Mouse (Mus musculus): ENCODE measurements at regions not wholly inside any gene's neighbourhood (a gene's known extent, or its start where the extent isn't known, plus 50 kb on each side); places are given as distances from the start of the nearest gene placed in this dataset.
"Not testable (repeated sequence)": the region's sequence is repeated elsewhere in the genome, so short reads cannot be mapped to it uniquely, and the experiment has no call there.

GRCm38 (mm10) chr13:99729145-99729544 is 171.7 kb downstream of the Cartpt start:
- DNase-seq: no peak

- DNase-seq: no peak
Observed at GRCm38 (mm10) chr13:99724245-99724644, 176.6 kb downstream of the Cartpt start.

- DNase-seq: peak; percentile 22
Observed at GRCm38 (mm10) chr13:99723237-99723981, 177.5 kb downstream of the Cartpt start.

DNA sequence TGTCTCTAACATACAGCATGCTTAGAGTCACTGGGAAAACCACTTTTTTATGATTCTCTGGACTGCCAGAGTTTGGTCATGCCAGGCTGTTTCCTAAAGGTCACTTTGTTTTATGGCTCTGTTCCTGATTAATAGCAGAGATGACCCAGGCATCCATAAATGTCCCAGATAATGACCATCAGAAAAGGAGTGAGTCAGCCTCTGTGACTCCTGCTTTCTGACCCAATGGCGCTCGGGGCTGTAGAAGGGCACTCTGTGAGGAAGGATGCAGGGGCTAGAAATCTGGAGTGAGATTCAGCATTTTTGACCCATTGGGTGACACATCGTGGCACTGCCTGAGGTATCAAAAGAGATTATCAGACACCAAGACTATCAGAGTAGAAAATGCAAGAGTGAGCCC is 180.3 kb downstream of the Cartpt start:
- DNase-seq: peak; percentile 37

GRCm38 (mm10) chr13:99696559-99696890 is 180.2 kb upstream of the Map1b start:
- no peak for DNase-seq

GRCm38 (mm10) chr13:99695874-99696558 is 179.7 kb upstream of the Map1b start:
- no peak for DNase-seq

GRCm38 (mm10) chr13:99679934-99680333 is 163.6 kb upstream of the Map1b start:
- no peak for DNase-seq

DNA sequence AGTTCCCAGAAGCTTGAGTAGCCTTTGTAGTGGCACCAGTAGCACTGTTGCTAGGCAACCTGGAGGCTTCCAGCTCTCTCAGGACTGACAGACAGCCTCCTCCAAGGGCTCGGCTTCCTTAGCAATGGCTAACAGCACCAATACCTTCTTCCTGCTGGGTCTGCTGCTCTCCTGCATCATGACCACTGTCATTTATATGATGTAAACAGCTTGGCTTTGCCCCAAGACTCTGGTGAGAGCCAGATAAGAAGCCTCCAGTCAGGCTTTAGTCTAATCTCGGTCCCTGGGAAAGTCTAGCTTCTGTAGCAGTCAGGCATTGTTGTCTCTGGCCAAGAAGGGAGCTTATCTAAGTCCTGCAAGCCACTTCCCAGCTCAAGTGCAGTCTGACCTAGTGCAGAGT is 163.1 kb upstream of the Map1b start:
- peak; percentile 29 for DNase-seq

DNA sequence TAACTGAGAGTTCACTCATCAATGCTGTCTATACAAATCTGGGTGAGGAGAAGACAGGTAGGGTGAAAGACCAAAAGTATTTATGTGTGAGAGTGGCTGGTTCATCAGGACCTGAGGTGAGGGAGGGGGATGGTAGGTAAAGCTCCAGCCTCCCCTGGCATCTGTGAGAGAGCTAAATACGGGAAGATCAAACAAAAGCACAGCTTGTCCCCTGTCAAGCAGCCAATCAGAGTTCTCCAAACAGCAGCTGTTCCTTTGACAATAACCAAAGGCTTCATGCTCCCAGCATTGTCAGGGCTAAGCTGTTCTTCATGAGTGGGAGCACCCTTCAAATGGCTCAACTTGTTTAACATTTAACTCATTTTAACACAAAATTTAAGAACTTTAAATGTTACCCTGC is 160.1 kb upstream of the Map1b start:
- DNase-seq: no peak

DNA sequence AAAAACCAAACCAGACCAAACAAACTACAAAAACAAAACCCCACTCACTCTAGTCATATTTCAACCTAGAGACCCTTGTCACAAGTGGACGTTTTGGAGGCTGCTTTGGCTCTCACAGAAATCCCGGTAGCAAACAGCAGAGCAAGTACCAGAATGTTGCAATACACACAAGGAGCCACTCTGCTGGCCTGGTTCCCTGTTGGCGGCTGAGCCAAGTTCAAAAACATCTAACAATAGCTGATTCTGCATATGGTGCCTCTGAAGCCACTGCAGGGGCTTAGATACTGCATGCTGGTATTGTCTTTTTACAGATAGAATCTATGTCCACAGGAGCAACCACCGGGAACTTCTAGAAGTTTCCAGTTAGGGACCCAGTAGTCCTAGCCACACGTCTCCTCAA is 159.6 kb upstream of the Map1b start:
- peak; percentile 46 for DNase-seq

DNA sequence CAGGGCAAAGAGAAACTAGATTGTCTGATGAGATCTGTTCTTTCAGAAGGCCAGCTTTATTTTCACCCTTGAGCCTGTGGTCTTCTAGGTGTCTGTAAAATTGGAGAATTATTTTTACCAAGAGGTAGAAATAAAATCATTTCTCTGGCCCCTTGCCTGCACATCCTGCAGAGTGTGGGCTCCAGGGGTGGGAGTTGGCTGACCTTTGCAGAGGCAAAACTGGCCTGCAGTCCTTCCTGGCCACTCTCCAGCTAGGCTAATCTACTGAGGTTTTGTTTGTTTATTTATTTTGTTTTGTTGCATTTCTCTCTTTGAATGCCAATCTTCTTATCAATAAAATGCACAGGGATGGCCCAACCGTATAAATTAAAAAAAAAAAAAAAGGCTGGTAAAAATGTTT is 156.4 kb upstream of the Map1b start:
- DNase-seq: peak; percentile 35

GRCm38 (mm10) chr13:99671747-99672146 is 155.4 kb upstream of the Map1b start:
- no peak for DNase-seq

DNA sequence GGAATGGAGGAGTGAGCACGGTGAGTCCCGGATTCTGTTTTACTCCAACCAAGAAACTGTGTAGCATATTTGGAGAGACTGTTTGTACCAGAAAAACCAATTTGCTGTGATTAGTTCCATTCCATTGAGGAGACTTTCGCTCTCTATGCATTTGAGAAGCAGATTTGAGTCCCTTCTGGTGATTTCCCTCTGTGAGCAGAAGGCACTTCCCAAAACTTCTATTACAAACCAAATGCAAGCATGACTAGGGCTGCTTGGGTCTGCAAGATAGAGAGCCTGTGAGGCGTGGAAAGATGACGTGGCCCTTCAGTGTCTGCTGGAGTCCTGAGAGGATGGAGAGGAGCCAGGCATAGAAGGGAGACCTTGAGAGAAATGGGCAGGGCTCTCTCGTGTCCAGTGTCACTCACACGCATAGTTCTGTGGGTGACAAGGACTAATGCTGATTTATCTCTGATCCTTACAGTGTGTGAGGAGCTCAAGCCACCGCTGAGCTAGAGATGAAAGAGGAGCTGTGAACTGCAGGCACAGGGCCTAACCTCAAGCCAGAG is 153.7 kb upstream of the Map1b start:
- DNase-seq: peak; percentile 68

DNA sequence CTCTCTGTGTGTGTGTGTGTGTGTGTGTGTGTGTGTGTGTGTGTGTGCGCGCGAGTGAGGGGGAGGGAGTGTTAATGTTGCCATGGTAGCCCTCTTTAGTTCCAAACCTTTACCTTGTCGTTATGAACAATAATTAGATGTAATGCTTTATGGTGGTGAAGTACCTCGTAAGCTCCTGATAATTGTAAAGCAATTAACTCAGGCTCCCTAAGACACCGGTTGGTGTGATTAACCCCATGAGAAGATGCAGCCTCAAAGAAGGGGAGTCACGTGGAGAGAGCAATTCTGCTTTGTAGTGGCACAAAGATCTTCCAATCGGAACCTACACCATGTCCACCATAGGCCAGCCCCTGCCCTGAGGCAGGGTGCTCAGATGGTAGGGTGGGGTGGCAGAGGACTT is 152.3 kb upstream of the Map1b start:
- no peak for DNase-seq

DNA sequence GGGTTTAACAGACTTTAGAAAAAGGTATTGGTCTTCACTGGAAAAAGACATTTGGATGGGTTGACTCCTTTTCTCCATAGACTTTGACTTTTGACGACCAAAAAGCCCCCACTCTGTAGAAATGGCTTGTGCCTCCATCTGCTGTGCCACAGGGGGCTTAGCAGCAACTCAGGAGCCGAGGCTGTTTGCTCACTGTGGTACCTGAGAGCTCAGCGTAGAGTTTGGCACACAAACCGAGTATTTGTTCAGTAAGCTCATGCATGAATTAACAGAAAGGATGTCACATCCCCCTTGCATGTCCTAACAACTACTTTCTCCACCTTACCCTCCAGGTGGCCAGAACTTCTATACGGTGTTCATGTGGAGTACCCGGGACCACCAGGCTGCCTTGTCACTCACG is 149.7 kb upstream of the Map1b start:
- DNase-seq: no peak

- DNase-seq: not testable (repeated sequence)
Observed at GRCm38 (mm10) chr13:99663422-99663821, 147.1 kb upstream of the Map1b start.

DNA sequence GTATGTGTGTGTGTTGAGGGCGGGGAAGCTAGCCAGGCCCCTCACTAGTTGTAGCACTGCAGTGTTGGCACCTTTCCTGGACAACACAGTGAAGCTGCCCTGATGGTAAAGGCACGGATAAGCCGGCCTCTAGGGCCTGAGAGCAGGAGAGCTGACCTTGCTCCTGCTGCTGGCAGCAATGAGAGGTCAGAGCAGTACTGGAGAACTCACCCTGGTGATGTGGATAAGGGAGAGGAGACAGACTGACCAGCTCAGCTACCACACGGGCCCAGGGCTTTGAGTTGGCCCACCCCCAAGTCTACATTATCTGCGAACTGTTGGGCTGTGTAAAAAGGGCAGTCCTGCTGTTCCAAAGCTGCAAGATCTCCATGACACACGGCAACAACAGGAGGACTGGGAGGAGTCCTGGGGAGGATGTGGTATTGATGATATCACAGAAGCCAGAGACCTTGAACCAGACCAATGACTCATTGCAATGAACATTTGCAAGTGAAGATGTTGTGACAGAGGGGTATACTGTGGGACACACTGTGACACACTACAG is 131.4 kb upstream of the Map1b start:
- DNase-seq: peak; percentile 39

- no peak for DNase-seq
Observed at GRCm38 (mm10) chr13:99644771-99645170, 128.4 kb upstream of the Map1b start.

DNA sequence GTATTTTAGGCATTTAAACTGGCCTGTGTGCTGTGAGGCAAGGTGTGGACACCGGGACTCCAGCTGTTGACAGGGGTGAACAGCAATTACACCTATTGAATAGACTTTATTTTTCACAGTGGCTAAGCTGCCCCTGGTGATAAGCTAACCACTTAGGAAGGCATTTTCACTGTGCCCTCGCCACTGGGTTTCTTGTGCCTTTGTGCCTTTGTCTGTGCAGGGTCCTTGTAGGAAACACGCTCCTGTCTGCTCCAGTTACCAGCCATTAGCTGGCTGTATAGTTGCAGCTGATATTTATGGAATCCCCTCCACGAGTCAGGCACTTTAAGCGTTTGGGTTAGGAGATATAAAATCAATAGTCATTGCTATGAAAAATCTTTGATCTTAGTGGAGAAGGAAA is 126.5 kb upstream of the Map1b start:
- no peak for DNase-seq

GRCm38 (mm10) chr13:99642301-99642700 is 126.0 kb upstream of the Map1b start:
- DNase-seq: peak; percentile 78

DNA sequence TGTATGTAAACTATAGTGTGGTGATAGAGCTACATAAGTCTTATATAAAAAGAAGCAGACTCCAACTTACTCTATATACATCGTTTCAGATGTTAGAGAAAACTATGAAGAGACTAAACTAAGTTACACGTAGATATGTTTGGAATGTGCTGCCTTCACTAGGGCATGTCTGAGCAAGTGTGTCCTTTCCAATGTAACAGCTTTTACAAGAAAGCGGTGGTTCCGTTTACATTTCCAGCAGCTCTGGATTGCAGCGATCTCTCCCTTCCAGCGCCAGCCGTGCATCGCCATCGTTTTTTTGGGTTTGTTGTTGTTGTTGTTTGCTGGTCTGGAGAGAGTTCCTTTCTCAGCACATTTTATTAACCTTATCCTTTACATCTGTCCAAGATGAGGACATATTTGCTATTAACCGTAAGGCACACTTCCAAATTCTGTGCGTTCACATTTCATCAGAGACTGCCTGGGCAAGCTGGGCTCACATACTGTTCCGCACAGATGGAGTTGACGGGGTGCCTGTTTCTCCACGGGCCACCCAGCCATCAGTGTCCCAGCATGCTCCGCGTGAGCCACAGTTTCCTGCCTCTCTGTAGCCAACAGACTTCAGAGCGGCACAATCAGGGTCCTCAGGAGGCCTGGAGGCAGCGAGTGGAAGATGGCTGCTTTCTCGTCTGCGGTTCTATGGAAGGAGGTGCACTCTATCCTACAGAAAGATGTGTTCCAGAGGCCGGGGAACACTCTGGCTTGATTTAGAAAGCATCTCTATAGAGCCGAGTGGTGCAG is 125.2 kb upstream of the Map1b start:
- DNase-seq: no peak

GRCm38 (mm10) chr13:99632706-99633105 is 116.4 kb upstream of the Map1b start:
- no peak for DNase-seq

- no peak for DNase-seq
Observed at GRCm38 (mm10) chr13:99630800-99631199, 114.5 kb upstream of the Map1b start.

Measured in adrenal gland, postnatal 10 days (tissue).